Mouse (Mus musculus) lung, embryonic 14.5 days (tissue): ENCODE data around the gene Cdh1. TPM values are rescaled to one million over a fixed set of nuclear protein-coding genes. Genes with fewer than 3 reads are reported as not detected.

Source experiments
- ATAC-seq: fragments of 200-750 bp; cut with Nextera tagmentation; 2 replicates; pipeline ENCODE4 v1.8.0; 2017; ENCODE audit warnings: mild to moderate bottlenecking, moderate TSS enrichment, moderate library complexity; ENCODE audit not compliant: insufficient read depth
- DNase-seq: peaks from one replicate; pipeline ENCODE4 v3.0.0-alpha.2; 2015
- H3K27ac ChIP-seq: fragments of 300-500 bp; sonication (generic); 2 replicates; pipeline ENCODE4 v1.5.1; 2014; ENCODE audit warnings: low read depth, mild to moderate bottlenecking, moderate library complexity
- H3K27me3 ChIP-seq: fragments of 300-500 bp; sonication (generic); 2 replicates; pipeline ENCODE4 v1.6.1; 2014; ENCODE audit warnings: low read length, control low read depth; ENCODE audit not compliant: insufficient read depth
- H3K36me3 ChIP-seq: fragments of 300-500 bp; sonication (generic); 2 replicates; pipeline ENCODE4 v1.6.1; 2014; ENCODE audit warnings: control low read depth; ENCODE audit not compliant: insufficient read depth
- H3K4me1 ChIP-seq: fragments of 300-500 bp; sonication (generic); 2 replicates; pipeline ENCODE4 v1.6.1; 2014; ENCODE audit warnings: antibody characterized with exemption, control low read depth; ENCODE audit not compliant: insufficient read depth
- H3K4me2 ChIP-seq: fragments of 300-500 bp; sonication (generic); 2 replicates; pipeline ENCODE4 v1.6.1; 2014; ENCODE audit warnings: mild to moderate bottlenecking
- H3K4me3 ChIP-seq: fragments of 300-500 bp; sonication (generic); 2 replicates; pipeline ENCODE4 v1.5.1; 2014; ENCODE audit warnings: low read depth, low read length
- H3K9ac ChIP-seq: fragments of 300-500 bp; sonication (generic); 2 replicates; pipeline ENCODE4 v1.6.1; 2014
- H3K9me3 ChIP-seq: fragments of 300-500 bp; sonication (generic); 2 replicates; pipeline ENCODE4 v1.6.1; 2016; ENCODE audit warnings: low read depth, low read length, control low read depth
- CTCF ChIP-seq: IDR thresholded peaks from 2 replicates; pipeline ENCODE4 v1.5.1; 2016; ENCODE audit warnings: antibody characterized with exemption, low read depth
- WGBS: fragments of 180-500 bp; shearing (Covaris S2); extraction: QIAGEN DNeasy Blood & Tissue Kit; methylation state at CpG from one replicate; pipeline ENCODE4 v1.1.7; 2014; 5-methylcytosine and 5-hydroxymethylcytosine counted together
- polyA plus RNA-seq: library from polyadenylated mRNA; unstranded; fragments of >200 nt; fragmentation: Nextera tagmentation; extraction: Ambion mirVana; gene quantifications from 2 replicates; pipeline ENCODE4 v1.2.1, GENCODE M21; 2014

Gene Cdh1
- polyA plus RNA-seq, 1 experiment from 2014 or later: 85.3 TPM

- no peaks in the 10 kb centered on the region for H3K9me3 ChIP-seq
- no peak for DNase-seq
- no peaks in the 10 kb centered on the region for H3K27me3 ChIP-seq
- no peak overlapping the region for H3K9ac ChIP-seq
- H3K4me2 ChIP-seq: no peak overlapping the region
- no peak for ATAC-seq
- H3K4me3 ChIP-seq: no peak overlapping the region
- H3K27ac ChIP-seq: peak overlapping the region; percentile 30
- no peak for TF ChIP-seq CTCF
- 63% methylated on average over 10 of the region's 10 CpGs for WGBS
- H3K36me3 ChIP-seq: no peaks in the 10 kb centered on the region
- H3K4me1 ChIP-seq: peaks cover 22% of the 10 kb centered on the region
Measured at GRCm38 (mm10) chr8:106615661-106616299, 12.6 kb downstream of the Cdh1 start.

- Histone ChIP-seq H3K9me3 (no peaks in the 10 kb centered on the region), H3K4me1 (peaks cover 21% of the 10 kb centered on the region), H3K9ac (no peak overlapping the region), H3K4me2 (no peak overlapping the region), H3K27me3 (no peaks in the 10 kb centered on the region), H3K27ac (peak overlapping the region; percentile 30), H3K4me3 (no peak overlapping the region), H3K36me3 (no peaks in the 10 kb centered on the region)
- ATAC-seq (no peak), DNase-seq (no peak)
- WGBS: 41% methylated on average over 4 of the region's 4 CpGs
- no peak for TF ChIP-seq CTCF
Measured at GRCm38 (mm10) chr8:106616679-106617078, 13.5 kb downstream of the Cdh1 start.

- peak overlapping the region; percentile 30; the same call in 1 of the 2 replicates for H3K27ac ChIP-seq
- DNase-seq (no peak), ATAC-seq (no peak)
- peaks cover 17% of the 10 kb centered on the region for H3K4me1 ChIP-seq
- H3K9me3 ChIP-seq: no peaks in the 10 kb centered on the region
- H3K9ac ChIP-seq: no peak overlapping the region
- WGBS: 39% methylated on average over 6 of the region's 6 CpGs
- no peaks in the 10 kb centered on the region for H3K36me3 ChIP-seq
- H3K27me3 ChIP-seq: no peaks in the 10 kb centered on the region
- H3K4me2 ChIP-seq: no peak overlapping the region
- H3K4me3 ChIP-seq: no peak overlapping the region
- TF ChIP-seq CTCF: no peak
Measured at GRCm38 (mm10) chr8:106617196-106617595, 14.0 kb downstream of the Cdh1 start.

GRCm38 (mm10) chr8:106617865-106618264 is 14.7 kb downstream of the Cdh1 start:
- no peak for TF ChIP-seq CTCF
- no peak for ATAC-seq
- DNase-seq: no peak
- no peak overlapping the region for H3K4me3 ChIP-seq
- no peak overlapping the region for H3K9ac ChIP-seq
- no peak overlapping the region for H3K4me2 ChIP-seq
- WGBS: 64% methylated on average over 6 of the region's 6 CpGs
- no peaks in the 10 kb centered on the region for H3K27me3 ChIP-seq
- no peaks in the 10 kb centered on the region for H3K9me3 ChIP-seq
- H3K4me1 ChIP-seq: peaks cover 17% of the 10 kb centered on the region
- H3K36me3 ChIP-seq: no peaks in the 10 kb centered on the region
- no peak overlapping the region for H3K27ac ChIP-seq

DNA sequence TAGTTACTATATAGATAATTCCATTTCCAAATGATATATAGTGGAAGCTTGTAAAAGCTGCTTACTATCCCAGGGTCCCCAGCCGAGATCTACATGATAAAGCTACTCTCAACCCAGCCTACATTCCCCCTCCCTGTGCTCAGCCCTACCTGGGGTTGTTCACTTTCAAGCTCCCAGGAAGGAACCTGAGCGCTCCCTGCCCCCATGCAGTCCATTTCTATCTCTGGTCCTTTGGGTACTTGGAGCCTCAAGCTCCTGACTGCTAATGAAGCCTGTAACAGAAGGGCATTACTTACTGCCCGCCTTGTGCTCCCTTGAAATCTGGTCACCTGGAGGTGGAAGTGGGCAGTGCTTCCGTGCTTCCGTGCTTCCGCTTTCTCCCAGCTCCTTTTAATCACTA is 15.2 kb downstream of the Cdh1 start:
- 58% methylated on average over 6 of the region's 6 CpGs for WGBS
- peak; percentile 33; the same call in 1 of the 2 replicates for TF ChIP-seq CTCF
- H3K4me1 ChIP-seq: peaks cover 17% of the 10 kb centered on the region
- ATAC-seq: no peak
- H3K36me3 ChIP-seq: no peaks in the 10 kb centered on the region
- no peaks in the 10 kb centered on the region for H3K27me3 ChIP-seq
- no peak overlapping the region for H3K4me2 ChIP-seq
- H3K9me3 ChIP-seq: no peaks in the 10 kb centered on the region
- no peak overlapping the region for H3K4me3 ChIP-seq
- H3K27ac ChIP-seq: no peak overlapping the region
- no peak for DNase-seq
- no peak overlapping the region for H3K9ac ChIP-seq

DNA sequence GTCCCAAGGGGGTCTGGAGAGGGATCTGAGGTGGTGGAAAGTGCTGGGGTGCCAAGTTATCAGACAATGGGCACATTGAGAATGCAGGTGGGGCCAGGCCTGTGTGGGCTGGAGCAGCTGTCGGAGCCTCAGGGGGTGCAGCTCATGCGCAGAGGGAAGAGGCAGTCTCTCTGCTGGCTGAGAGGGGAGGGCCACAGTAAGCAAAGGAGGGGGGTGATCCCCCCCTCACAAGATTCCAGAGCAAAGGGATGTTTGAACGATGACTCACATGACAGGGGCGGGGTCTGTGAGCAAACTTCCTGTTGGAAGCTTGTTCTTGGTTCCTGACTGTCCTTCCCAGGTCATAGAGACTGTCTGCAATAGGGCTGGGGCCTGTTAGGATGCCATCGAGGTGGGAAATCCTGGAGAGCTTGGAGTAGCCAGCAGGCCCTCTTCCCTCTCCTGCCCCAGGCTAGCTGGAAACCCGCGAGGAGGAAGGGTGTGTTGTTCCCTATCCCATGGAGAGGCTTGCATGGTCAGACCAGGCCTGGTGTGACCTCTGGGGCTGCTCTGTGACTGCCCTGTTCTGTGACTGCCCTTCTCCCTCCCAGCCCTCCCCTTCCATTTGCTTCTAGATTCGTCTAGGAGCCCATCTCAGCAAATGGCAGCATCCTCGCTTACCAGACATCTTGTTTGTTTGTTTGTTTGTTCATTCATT is 16.5 kb downstream of the Cdh1 start:
- ATAC-seq (peak; percentile 76), DNase-seq (peak; percentile 81)
- H3K36me3 ChIP-seq: no peaks in the 10 kb centered on the region
- H3K4me2 ChIP-seq: no peak overlapping the region
- H3K27me3 ChIP-seq: no peaks in the 10 kb centered on the region
- H3K4me1 ChIP-seq: peaks cover 17% of the 10 kb centered on the region
- H3K27ac ChIP-seq: peak overlapping the region; percentile 75
- WGBS: 32% methylated on average over 9 of the region's 9 CpGs
- H3K9me3 ChIP-seq: no peaks in the 10 kb centered on the region
- no peak overlapping the region for H3K9ac ChIP-seq
- H3K4me3 ChIP-seq: no peak overlapping the region
- no peak for TF ChIP-seq CTCF

- Histone ChIP-seq H3K4me1 (peaks cover 17% of the 10 kb centered on the region), H3K9me3 (no peaks in the 10 kb centered on the region), H3K36me3 (no peaks in the 10 kb centered on the region), H3K4me3 (no peak overlapping the region), H3K27me3 (no peaks in the 10 kb centered on the region), H3K4me2 (no peak overlapping the region), H3K9ac (no peak overlapping the region), H3K27ac (peak overlapping the region; percentile 75; the same call in 1 of the 2 replicates)
- TF ChIP-seq CTCF: no peak
- DNase-seq (no peak), ATAC-seq (no peak)
- 59% methylated on average over 2 of the region's 2 CpGs for WGBS
Measured at GRCm38 (mm10) chr8:106620488-106620887, 17.3 kb downstream of the Cdh1 start.
